Mouse (Mus musculus): ENCODE measurements around the gene Gpatch4.

Gene Gpatch4

DNA sequence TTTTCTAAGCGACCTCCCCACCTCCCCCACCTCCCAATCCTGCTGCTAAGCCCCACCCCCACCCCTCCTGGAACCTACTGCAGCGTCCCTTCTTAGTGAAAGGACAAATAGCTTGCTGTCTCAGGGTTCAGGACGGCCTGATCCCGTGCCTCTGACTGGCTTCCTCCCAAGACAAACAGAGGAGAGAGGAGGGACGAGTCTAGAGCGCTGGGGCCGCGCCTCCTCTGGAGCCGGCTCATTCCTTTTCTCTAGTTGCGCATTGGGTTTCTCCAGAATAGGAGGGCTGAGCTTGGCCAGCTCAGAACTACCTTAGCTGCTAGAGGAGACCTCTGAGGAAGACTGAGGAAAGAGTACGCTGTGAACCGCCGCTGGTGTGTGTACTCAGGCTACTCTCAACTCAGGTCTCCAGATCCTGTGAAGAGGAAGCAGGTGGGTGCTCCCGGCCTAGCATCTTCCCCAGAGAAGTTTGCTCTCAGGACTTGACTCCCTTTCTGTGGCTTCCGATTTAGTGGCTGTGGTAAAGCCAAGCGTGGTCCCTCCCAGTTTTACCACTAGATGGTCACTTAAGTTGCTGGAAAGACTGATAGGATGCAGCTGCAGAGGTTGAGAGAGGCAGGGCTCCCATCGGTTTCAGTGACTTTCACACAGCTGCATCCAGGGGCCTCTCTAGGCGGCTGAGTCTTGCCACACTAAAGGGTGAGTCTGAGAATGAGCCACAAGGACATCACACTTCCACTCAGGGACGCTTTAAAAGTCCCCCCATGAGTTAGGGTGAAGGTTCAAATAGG is 12.1 kb upstream of the Gpatch4 start:
- DNase-seq (ENCODE audit: low spot score in 2 of 2), result peak in 1 of 2 experiments; percentile 48

DNA sequence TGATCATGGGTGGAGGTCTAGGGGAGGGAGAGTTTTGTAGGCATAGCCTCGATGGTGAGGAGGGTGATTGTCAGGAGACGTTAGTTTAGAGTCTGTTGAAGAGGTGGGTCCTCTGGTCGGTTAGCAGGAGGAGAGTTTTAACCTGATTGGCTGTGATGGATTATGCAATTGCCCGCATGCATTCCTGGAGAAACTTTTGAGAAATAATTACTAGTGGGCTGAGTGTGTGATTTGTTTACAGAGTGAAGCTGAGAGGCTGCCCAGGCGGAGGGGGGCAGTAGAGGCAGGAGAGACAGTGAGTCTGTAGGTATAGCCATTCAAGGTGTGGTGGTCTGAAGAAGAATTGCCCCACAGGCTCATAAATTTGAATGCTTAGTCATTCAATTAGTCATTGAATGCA is 9.4 kb upstream of the Gpatch4 start:
- no peak for DNase-seq (ENCODE audit: low spot score in 2 of 2)

DNA sequence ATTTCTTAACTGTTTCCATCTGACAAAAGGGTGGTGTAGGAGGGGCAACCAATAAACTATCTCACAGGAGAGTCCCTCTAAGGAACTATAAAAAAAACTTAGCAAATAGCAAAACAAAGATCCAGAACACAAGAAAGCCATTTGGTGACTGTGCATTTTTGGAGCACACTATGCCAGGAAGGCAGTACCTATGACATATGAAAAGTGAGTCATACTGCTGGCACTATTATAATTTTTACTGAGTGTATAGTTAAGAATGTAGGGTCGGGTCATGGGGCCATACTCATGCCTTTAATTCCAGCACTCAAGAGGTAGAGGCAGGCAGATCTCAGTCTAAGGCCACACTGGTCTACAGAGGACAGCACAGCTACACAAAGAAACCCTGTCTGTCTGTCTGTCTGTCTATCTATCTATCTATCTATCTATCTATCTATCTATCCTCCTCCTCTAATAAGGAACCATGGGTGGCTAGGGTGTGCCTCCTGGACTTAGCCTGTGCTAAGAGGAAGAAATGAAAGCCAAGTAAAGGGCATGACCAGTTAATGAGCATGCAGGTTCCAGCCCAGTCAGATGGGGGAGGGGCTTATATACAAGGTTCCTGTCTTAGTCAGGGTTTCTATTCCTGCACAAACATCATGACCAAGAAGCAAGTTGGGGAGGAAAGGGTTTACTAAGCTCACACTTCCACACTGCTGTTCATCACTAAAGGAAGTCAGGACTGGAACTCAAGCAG is 7.2 kb upstream of the Gpatch4 start:
- DNase-seq (ENCODE audit: low spot score in 2 of 2), result no peak

DNA sequence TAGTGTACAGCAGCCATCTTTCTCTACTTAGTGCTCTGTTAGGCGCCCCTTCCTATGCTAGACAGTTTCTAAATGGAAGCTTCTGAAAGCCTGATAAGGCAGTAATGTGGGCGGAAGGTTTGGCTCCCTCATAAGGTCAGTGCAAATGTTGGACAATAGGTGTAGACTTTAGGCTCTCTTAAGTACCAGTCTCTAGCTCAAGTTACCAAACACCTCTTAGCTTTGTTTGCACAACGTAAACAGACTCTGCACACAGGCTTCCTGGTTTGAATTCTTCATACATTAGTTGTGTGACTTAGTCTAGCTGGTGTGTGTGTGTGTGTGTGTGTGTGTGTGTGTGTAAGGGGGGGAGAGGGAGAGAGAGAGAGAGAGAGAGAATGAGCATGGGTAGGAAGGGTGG is 6.6 kb downstream of the Gpatch4 start:
- no peak for DNase-seq (ENCODE audit: low spot score in 2 of 2)

DNA sequence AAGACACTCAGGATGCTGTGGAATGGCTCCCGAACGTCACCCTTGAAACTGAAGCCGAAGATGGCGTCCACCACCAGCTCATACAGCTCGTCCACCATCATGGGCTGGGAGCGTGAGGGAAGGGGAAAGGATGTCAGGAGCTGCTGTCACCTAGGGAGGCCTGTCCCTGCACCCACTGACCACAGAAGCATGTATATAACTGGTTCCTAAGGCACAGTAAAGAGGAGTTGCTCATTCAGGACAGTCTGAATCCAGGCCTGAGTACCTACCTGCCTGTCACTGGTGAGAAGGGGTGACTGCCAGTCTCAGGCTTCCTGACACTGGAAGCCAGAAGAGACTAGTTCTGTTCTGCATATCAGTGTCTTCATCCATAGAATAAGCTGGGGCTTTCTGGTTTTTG is 14.1 kb downstream of the Gpatch4 start:
- no peak for DNase-seq (ENCODE audit: low spot score in 2 of 2)

DNA sequence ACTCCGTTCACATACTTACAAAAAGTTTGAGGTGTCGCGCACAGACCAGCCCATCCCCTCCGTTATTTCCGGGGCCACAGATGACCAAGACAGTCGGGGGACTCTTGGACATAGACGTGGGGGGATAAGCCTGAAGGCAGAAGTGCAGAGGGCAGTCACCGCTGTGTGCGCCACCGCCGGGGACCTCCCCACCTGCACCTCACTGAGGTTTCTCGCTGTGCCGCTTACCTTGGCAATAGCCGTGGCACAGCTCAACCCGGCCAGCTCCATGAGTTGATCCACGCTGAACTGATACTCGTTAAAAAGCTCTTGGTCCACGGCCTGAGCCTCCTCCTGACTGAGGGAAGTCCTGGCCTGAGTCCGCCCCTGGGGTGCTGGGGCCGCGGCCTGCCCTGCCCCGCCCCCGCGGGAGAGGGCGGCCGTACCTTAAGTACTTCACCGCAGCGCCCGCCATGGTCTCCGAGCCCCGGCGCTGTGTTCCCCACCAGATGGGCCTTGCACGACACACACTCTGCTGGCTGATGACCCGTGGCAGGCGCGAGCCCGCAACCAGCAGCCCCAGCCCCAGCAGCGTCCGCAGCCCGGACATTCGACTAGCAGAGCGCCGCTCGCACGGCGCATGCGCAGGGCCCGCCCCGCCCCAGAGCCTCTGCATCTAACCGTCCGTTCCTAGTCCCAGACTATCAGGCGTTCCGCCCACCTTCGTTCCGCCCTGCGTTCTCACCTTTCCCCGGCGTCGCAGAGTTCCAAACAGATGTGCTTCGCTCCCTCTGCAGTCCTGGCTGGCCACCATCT is 15.2 kb downstream of the Gpatch4 start, which contains the start of gene Naxe:
Naxe (minus strand) TSS at position 594 of the 795 bp plus-strand sequence.
- peak; percentile 46 to 81 for DNase-seq (ENCODE audit: low spot score in 2 of 2)

DNA sequence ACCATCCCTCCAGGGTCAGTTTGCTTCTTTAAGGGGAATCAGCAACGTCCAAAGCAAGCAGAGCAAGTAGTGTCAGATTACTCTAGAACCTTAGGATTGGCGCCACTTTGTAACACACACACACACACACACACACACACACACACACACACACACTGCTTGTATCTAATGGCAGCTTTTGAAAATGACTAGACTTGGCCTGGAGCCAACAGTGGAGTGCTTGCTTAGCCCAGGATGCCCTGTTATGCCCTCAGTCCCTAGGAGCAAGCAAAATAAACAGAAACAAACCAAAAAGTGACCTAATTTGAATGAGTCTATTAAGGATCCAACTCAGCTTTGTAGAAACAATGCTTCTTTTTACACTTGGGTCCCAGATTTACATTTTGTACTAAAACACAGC is 25.5 kb downstream of the Gpatch4 start:
- no peak for DNase-seq (ENCODE audit: low spot score in 2 of 2)

DNA sequence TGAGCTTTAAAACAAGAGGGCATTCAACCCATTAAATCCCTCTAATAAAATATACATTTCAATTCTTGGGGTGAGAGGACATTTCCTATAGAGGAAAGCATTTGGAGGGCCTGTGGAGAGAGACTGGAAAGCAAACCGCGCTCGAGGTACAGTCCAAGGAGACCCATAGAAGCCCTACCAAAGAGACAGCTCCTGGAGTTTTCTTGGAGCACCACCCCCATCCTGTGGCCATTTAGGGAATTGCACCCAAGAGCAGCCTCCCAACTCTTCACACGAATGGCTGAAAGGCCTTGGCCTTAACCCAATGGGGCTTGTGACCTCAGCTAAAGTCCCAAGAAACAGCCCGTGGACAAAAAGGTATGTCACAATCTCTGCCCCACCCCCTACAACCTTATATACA is 28.9 kb downstream of the Gpatch4 start:
- peak; percentile 51 to 92 for DNase-seq (ENCODE audit: low spot score in 2 of 2)

DNA sequence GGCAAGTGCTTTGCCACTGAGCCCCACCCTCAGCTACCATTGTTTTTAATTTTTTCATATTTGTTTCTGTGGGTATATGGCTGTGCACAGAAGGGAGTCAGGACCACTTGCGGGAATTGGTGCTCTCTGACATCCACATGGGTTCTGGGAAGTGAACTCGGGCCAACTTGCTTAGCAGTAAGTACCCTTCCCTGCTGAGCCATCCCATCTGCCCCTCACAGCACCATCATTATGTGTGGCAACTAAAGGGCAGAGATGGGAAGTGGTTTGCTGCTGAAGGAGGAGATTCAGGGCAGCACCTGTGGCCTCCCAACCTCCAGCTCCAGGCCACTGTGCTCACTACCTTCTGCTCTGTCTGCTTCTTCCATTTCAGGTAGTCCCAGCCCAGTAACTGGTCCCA is 30.7 kb downstream of the Gpatch4 start:
- no peak for DNase-seq (ENCODE audit: low spot score in 2 of 2)

DNA sequence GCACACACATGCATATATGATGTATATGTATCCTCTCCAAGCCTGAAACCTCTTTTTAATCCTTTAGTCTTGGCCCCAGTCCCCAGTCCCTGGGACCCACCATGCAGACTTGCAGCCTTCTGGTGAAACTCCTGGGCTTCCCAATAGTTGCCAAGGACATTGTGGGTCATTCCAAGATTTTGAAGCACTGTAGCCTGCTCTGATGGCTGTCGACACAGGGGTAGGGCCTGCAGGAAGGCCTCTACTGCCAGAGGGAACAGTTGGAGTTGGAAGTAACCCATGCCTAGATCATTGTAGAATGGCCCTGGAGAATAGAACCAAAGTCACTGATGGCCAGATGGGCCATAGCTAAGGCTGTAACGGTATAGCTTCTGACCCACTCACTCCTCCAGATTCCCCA is 31.4 kb downstream of the Gpatch4 start:
- DNase-seq (ENCODE audit: low spot score in 2 of 2), result no peak

DNA sequence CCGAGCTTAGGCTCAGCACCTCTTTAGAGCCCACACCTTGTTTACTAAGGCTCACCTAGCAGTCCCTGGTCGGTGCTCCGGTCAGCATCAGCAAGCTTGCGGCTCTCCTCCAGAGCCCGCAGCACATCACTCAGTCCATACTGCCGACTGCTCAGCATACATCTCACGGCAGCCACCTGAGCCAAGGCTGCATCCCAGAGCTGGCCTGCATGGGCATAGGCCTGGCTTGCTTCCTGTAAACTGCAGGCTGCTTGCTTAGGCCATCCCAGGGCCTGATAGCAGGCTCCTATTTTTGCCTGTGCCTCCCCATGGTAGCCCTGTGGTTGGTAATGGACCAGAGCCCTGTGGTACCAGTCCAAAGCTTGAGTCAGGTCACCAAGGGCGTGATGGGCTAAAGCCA is 31.9 kb downstream of the Gpatch4 start:
- DNase-seq (ENCODE audit: low spot score in 2 of 2), result no peak

DNA sequence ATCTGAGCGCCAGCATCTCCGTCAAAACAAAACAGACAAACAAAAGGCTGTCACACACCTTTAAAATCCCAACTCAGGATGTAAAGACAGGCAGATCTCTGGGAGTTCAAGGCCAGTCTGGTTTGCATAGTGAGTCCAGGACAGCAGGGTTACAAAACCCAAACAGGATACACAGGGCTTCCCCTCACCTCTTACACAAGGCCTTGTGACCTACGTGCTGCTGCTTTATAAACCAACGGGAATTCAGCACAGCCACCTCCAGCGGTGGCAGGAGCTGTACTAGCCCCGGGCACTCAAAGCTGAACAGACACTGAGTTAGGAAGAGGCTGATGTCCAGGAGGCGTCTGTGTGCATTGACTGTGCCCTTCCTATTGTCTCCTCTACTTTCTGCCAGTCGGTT is 34.5 kb downstream of the Gpatch4 start:
- DNase-seq (ENCODE audit: low spot score in 2 of 2), result no peak

DNA sequence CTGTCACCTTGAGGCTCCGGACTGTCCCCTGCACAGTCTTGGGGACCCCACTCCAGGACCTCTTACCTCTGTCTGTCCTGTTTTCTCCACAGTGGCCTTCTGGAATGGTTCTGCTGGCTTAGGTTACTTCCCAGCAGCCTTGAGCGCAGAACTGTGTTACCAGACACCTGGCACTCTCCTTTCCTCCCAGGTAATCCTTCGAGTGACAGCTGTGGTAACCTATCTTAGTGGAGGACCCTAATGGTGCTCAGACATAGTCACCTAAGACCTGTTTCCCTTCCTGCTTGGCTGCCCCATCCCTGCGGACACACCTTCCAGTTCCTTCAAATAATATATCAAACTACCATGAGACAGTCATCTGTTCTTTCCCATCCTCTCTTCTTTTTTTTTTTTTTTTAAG is 35.3 kb downstream of the Gpatch4 start, which contains the start of gene Ttc24:
Ttc24 (minus strand) TSS at position 101 of the 400 bp plus-strand sequence.
- no peak for DNase-seq (ENCODE audit: low spot score in 2 of 2)

DNA sequence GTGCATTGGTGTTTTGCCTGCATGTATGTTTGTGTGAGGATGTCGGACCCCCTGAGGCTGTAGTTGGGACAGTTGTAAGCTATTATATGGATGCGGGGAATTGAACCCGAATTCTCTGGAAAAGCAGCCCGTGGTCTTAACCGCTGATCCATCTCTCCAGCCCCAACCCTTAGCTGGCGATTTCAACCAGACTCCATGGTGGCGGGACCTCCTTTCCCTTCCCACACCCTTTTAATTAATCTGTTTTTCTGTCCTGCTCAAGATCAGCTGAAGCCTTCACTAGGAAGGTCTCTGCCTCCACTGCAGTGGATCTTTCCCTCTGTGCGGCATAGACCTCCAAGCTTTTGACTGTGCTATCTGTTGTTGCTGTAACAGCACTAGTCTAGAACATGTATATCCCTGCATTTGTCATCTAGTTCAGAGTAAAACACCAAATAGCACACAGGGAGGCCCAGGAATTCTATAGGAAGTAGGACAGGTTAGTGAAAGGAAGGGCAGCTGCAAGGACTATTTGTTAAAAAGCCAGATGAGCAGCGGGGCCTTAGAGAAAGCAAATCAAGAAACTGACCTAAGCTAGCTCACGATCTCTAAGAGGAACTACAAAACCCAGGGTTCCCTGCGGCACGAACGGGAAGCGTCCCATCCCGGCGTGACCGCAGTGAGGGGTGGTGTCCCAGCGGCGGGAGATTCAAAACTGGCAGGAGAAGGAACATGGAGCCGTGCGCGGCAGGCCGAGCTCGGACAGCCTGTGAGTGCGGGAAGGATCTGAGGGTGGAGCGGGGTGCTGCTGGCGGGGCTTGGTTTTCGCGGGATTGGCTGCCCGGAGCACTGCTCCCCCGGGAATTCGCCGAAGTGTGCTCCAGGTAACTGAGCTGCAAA is 38.7 kb downstream of the Gpatch4 start, which contains the start of gene Iqgap3:
Iqgap3 (plus strand) TSS at position 627 of the 879 bp plus-strand sequence.
- DNase-seq (ENCODE audit: low spot score in 2 of 2), result peak; percentile 39 to 86

DNA sequence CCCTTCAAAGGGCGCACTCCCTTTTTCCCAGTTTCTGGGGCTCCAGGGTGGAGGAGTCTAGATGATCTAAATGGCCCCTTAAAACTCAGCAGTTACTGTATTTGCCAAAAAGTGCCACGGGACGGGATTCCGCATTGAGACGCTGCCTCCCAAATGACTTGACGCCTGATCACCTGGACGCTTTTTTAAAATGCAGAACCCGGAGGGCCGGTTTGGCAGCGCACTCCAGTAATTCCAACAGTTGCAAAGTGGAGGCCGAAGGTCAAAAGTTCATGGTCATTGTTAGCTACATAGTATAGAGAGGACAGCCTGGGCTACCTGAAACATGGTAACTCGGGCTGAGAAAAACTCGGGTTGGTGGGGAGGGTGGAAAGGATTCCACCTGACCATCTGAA is 39.3 kb downstream of the Gpatch4 start:
- DNase-seq (ENCODE audit: low spot score in 2 of 2), result no peak

DNA sequence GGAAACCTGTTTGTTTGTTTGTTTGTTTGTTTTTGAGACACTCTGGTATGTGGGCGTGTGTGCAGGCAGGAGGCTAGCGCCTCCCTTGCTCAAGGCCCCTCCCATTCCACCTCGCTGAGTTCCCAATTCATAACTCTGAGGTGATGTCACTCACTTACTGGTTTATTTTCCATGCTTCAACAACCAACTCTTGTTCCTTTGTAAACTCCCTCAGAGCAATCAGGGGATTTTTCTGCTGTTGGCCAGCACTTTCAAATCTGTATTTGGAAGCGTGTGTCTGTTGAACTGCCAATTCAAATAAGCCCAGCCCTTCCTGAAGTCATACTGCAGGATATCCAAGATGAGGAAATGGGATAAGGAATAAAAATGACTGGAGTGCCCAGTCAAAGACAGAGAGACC is 39.8 kb downstream of the Gpatch4 start:
- DNase-seq (ENCODE audit: low spot score in 2 of 2), result no peak

DNA sequence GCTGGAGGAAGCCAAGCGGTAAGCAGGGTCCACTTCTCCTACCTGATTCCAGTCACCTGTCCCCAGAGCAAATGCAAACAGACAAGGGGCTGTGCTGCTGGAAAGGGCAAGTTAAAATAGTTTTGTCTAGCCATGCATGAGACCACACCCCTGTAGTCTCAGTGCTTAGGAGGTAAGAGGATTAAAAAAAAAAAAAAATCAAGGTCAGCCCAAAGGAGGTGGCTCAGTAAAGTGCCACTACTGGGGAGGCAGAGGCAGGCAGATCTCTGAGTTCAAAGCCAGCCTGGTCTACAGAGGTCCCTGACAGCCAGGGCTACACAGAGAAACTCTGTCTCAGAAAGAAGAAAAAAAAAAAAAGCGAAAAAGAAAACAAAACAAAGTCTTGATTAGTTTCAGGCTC is 41.1 kb downstream of the Gpatch4 start:
- DNase-seq (ENCODE audit: low spot score in 2 of 2), result no peak

DNA sequence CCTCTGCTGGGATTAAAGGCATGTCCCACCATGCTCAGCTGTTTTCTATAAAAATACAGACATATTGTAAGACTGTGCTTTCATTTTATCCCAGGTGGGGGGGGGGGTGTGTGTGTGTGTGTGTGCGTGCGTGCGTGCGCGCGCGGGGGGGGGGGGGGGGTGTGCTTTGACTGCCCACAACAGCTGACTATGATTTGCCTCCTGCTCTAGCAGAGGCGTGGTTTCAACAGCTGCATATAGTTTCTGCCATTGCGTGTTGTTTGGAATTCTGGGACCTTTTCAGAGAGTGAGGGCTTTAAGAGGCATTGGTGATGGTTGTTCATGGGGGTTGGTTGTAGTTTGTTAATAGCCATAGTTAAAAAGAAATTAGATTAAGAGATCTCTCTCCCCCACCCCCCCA is 42.6 kb downstream of the Gpatch4 start:
- no peak for DNase-seq (ENCODE audit: low spot score in 2 of 2)

DNA sequence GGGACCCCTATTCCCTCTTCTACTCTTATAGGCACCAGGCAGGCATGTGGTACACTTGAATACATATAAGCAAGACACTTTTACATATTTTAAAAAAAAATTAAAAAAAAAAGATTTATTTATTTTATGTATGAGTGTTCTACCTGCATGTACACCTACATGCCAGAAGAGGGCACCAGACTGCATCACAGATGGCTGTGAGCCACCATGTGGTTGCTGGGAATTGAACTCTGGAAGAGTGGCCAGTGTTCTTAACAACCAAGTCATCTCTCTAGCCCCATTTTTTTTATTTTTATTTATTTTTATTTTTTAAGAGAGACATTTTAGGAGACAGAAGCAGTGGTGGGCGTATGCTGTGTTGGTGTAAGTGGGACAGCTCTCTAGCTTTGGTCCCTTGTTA is 44.8 kb downstream of the Gpatch4 start:
- DNase-seq (ENCODE audit: low spot score in 2 of 2), result no peak

DNA sequence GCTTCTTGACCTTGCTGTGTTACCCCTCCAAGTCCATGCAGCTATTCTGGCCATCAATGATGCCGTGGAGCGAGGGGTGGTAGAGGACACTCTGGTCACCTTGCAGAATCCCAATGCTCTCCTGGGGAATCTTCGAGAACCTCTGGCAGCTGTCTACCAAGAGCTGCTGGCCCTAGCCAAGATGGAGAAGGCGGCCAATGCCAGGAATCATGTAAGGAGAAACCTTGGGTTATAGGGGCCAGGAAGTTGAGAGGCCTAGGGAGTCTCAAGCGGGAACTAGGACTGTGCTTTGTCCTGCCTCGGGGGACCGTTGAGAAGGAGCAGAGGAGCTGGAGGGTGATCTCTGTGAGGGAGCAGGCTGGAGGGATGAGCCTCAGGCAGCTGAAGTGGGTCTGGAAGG is 47.2 kb downstream of the Gpatch4 start:
- DNase-seq (ENCODE audit: low spot score in 2 of 2), result no peak

DNA sequence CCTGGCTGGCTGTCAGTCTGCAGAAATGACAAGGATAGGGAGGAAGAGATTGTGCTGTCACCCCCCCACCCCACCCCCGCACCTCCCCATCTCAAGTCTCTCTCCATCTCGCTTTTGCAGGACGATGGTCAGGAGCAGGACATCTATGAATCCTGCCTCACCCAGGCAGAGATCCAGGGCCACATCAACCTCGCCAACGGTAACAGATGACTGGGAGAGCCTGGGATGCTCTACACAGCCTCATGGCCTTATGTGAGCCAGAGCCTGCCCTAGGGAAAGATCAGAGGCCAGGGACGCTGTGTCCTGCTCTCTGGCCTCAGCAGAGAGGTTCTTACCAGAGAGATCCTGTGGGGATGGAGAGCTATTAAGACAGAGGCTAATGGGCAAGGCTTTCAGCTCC is 47.7 kb downstream of the Gpatch4 start:
- DNase-seq (ENCODE audit: low spot score in 2 of 2), result no peak
